Mouse (Mus musculus): ENCODE measurements around the gene Cdkl1.

GRCm38 (mm10) chr12:69833982-69834604 lies 43.0 kb upstream of the Cdkl1 start:
- TF ChIP-seq CTCF (conservative IDR thresholded peaks at IDR 0.05; ENCODE audit: insufficient read depth, insufficient read length, low read depth, low read length) (no peak), POLR2A (IDR thresholded peaks at IDR 0.05; ENCODE audit: low read depth, low read length) (no peak)
